In genomic region chr1:111139904-111140303, GRCm38 (mm10) we compare ENCODE assay signal across 16 mouse cellular contexts.
"Had no signal": no experiment of that assay in that cellular context is flagged by ENCODE, and none has a peak within 500 bp of the region (broad histone marks: within the 10 kb centered on the region; RNA-seq: fewer than 3 reads in every experiment).

No protein-coding gene starts in this region.

- H3K4me1 ChIP-seq: neural tube, embryonic 13.5 days; neural tube, embryonic 15.5 days; stomach, embryonic 15.5 days had no signal

- H3K9ac ChIP-seq: neural tube, embryonic 13.5 days; neural tube, embryonic 15.5 days; stomach, embryonic 15.5 days had no signal

- DNase-seq: retina, postnatal 1 day; right cerebral cortex, adult 18-20 months; right cerebral cortex, postnatal 14 days; right cerebral cortex, postnatal 25 days; right cerebral cortex, postnatal 4 days; spleen, adult 18-20 months; thymus, adult 18-20 months; thymus, adult 2 months; thymus, postnatal 14 days; thymus, postnatal 25 days; thymus, postnatal 36 days; thymus, postnatal 4 days had no signal

- H3K36me3 ChIP-seq: neural tube, embryonic 13.5 days; neural tube, embryonic 15.5 days; stomach, embryonic 15.5 days had no signal

- H3K27ac ChIP-seq: neural tube, embryonic 13.5 days; neural tube, embryonic 15.5 days; stomach, embryonic 15.5 days; stomach, postnatal 0 days had no signal

- H3K9me3 ChIP-seq: neural tube, embryonic 15.5 days; stomach, embryonic 15.5 days had no signal

- H3K27me3 ChIP-seq: neural tube, embryonic 13.5 days; neural tube, embryonic 15.5 days; stomach, embryonic 15.5 days had no signal

- H3K4me3 ChIP-seq: neural tube, embryonic 13.5 days; neural tube, embryonic 15.5 days; stomach, embryonic 15.5 days had no signal
